In the genomic region with DNA sequence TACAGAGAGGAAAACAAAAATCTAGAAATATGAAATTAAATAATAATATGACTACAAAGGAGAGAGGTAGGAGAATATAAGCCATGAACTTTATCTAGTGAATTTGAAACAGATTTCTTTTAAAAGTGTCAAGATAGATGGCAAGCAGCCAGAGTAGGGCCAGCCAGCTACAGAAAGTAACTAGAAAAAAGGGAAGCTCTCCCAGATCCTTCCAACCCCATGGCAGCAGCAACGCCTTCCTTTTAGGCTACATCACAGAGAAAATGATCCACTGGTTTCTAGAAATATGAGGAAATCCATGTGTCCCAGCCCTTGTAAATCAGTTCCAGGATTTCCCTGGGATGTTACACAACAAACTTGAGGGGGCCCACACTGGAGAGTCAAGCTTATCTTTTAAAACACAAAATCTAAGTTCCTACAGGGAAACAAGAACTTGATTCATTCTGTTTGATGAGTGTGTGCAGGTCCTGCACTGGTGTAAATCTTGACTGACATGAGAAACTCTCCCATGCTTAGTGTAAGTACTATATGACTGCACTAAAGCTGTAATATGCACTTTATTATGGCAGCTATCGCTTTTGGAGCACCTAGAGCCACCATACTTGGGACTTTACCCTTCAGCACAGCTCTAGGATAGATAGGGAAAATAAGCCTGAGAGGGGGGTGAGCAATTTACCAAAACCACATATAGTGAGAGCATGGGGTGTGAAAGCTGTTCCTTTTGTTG, we compare ENCODE assay signal across 8 mouse cellular contexts. TPM values are rescaled to one million over a fixed set of nuclear protein-coding genes. Genes with fewer than 3 reads are reported as not detected.
DNase-seq lines count a peak whose midpoint lies in the region; ATAC-seq lines count a peak whose summit lies in the region.
"Had no signal": no experiment of that assay in that cellular context is flagged by ENCODE, and none has a peak within 500 bp of the region (broad histone marks: within the 10 kb centered on the region; RNA-seq: fewer than 3 reads in every experiment).

No protein-coding gene starts in this region.

- H3K9ac ChIP-seq in heart, embryonic 15.5 days, result no peak overlapping the region
- H3K9ac ChIP-seq in limb, embryonic 11.5 days (ENCODE audit: low read length), result no peak overlapping the region

- H3K9me3 ChIP-seq in heart, embryonic 15.5 days (replicated peaks), result no peaks in the 10 kb centered on the region
- H3K9me3 ChIP-seq in limb, embryonic 11.5 days (ENCODE audit: control insufficient read depth, low read length), result no peaks in the 10 kb centered on the region

- peaks cover 11% of the 10 kb centered on the region; the same call in 1 of the 2 replicates for H3K36me3 ChIP-seq in heart, embryonic 15.5 days
- peaks cover 5% of the 10 kb centered on the region for H3K36me3 ChIP-seq in limb, embryonic 11.5 days (ENCODE audit: control insufficient read depth, insufficient read depth, low read length)

- no peaks in the 10 kb centered on the region for H3K27me3 ChIP-seq in heart, embryonic 15.5 days
- no peaks in the 10 kb centered on the region for H3K27me3 ChIP-seq in limb, embryonic 11.5 days (ENCODE audit: control insufficient read depth, insufficient read depth, low read length)

- 70% methylated on average over 2 of the region's 2 CpGs for WGBS in heart, embryonic 15.5 days
- 86% methylated on average over 2 of the region's 2 CpGs for WGBS in limb, embryonic 11.5 days

- peaks cover 13% of the 10 kb centered on the region for H3K4me1 ChIP-seq in heart, embryonic 15.5 days (replicated peaks)
- H3K4me1 ChIP-seq in limb, embryonic 11.5 days (ENCODE audit: control insufficient read depth, insufficient read depth, low read length), result peaks cover 6% of the 10 kb centered on the region

- H3K4me2 ChIP-seq in heart, embryonic 15.5 days, result 0 out of 2 replicates have a peak overlapping the region, but pooled peaks have one; percentile 34
- H3K4me2 ChIP-seq in limb, embryonic 11.5 days (ENCODE audit: low read depth, severe bottlenecking), result peak overlapping the region; percentile 32; the same call in 1 of the 2 replicates

- DNase-seq in 3T3-L1 (ENCODE audit: low read depth, low spot score) (peak; percentile 9), MEL-GATA-1-ER (ENCODE audit: extremely low read depth, low read depth) (peak; percentile 26)
- DNase-seq in limb, embryonic 11.5 days (ENCODE audit: low spot score), result peak; percentile 18
- DNase-seq in thymus, postnatal 14 days, result no peak
- DNase-seq in right cerebral cortex, postnatal 14 days, result no peak
- no peak for DNase-seq in urinary bladder, postnatal 10 days (ENCODE audit: low spot score)
- DNase-seq: left cerebral cortex, postnatal 4 days had no signal

- H3K27ac ChIP-seq in heart, embryonic 15.5 days, result no peak overlapping the region
- H3K27ac ChIP-seq in limb, embryonic 11.5 days (replicated peaks; ENCODE audit: low read depth, low read length), result no peak overlapping the region

- no peak for ATAC-seq in heart, embryonic 15.5 days (replicated peaks; ENCODE audit: insufficient number of reproducible peaks, insufficient read depth, low FRiP score, low read depth)
- ATAC-seq in limb, embryonic 11.5 days (ENCODE audit: insufficient number of reproducible peaks, low FRiP score, low TSS enrichment, low read depth), result no peak

- H3K4me3 ChIP-seq in heart, embryonic 15.5 days, result no peak overlapping the region
- no peak overlapping the region for H3K4me3 ChIP-seq in limb, embryonic 11.5 days (ENCODE audit: low read depth, low read length)

RNA-seq across cellular contexts. Expression of a gene that starts 2.8 kb away (rescaled TPM):
- 19.7 and 21.6 TPM in 2 replicates for polyA plus RNA-seq in heart, embryonic 15.5 days (2015; fragmentation: Nextera tagmentation; extraction: Ambion mirVana)
- 84.2 and 90.7 TPM in 2 replicates for polyA plus RNA-seq in limb, embryonic 11.5 days (2014; fragmentation: Nextera tagmentation; extraction: Ambion mirVana)

RNA-seq across cellular contexts. Expression of a gene that starts 26.0 kb away (rescaled TPM):
- polyA plus RNA-seq in heart, embryonic 15.5 days (2015; fragmentation: Nextera tagmentation; extraction: Ambion mirVana), result 0.14 and 0.31 TPM in 2 replicates
- polyA plus RNA-seq in limb, embryonic 11.5 days (2014; fragmentation: Nextera tagmentation; extraction: Ambion mirVana), result 0.43 and 0.68 TPM in 2 replicates

Comparison
In these comparisons a context has a peak if more than half of its experiments do, and no peak if none do; other contexts are left out.
1. DNase-seq: peak in 3T3-L1 (single experiment), MEL-GATA-1-ER (single experiment) and limb, embryonic 11.5 days (single experiment); none in thymus, postnatal 14 days (single experiment), right cerebral cortex, postnatal 14 days (single experiment) and urinary bladder, postnatal 10 days (single experiment).